12 mouse cellular contexts compared by ENCODE assay signal in the genomic region with DNA sequence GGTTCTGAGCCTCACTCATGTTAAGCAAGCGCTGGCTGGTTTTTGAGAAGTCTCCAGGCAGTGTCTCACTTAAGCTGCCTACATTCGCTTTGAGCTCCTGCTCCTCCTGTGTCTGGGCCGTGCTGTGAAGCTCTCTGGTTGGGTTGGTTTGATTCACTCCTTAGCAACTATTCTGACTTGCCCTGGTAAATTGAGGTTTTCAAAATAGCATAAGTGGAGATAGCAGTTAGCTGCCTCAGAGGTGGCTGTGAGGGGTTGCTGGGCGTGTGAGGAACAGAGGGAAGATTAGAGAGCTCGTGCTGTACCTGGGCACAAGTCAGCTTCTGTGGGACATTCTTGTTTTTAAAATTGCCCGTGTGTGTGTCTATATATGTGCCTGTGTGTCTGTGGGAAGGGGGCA. TPM values are rescaled to one million over a fixed set of nuclear protein-coding genes. Genes with fewer than 3 reads are reported as not detected.
DNase-seq lines count a peak whose midpoint lies in the region; ATAC-seq and TF ChIP-seq lines count a peak whose summit lies in the region.
"Had no signal": no experiment of that assay in that cellular context is flagged by ENCODE, and none has a peak within 500 bp of the region (broad histone marks: within the 10 kb centered on the region; RNA-seq: fewer than 3 reads in every experiment).

No protein-coding gene starts in this region.

- H3K4me3 ChIP-seq in liver, embryonic 12.5 days = no peak overlapping the region
- H3K4me3 ChIP-seq in liver, embryonic 11.5 days (ENCODE audit: low read depth, low read length) = no peak overlapping the region
- H3K4me3 ChIP-seq in MEL (ENCODE audit: control insufficient read depth in 1 of 2, insufficient read depth in 1 of 2, low read depth in 2 of 2, low read length in 2 of 2) = no peak overlapping the region
- H3K4me3 ChIP-seq: forebrain, embryonic 15.5 days; hindbrain, embryonic 12.5 days; midbrain, embryonic 10.5 days had no signal

- H3K79me2 ChIP-seq in MEL (ENCODE audit: control insufficient read depth, insufficient read depth, low read length, poor library complexity) = no peaks in the 10 kb centered on the region

- no peak for TF ChIP-seq RAD21 in MEL (IDR thresholded peaks at IDR 0.05; ENCODE audit: low read depth, low read length)

- TF ChIP-seq EP300 in MEL (IDR thresholded peaks at IDR 0.05; ENCODE audit: low read depth in 1 of 2, low read length in 2 of 2) = no peak

- H3K27ac ChIP-seq in liver, embryonic 12.5 days = no peak overlapping the region
- no peak overlapping the region for H3K27ac ChIP-seq in liver, embryonic 11.5 days (ENCODE audit: low read depth, low read length)
- peak overlapping the region; percentile 28; the same call in 1 of the 2 replicates for H3K27ac ChIP-seq in MEL (ENCODE audit: control insufficient read depth, low read depth, low read length)
- H3K27ac ChIP-seq: hindbrain, embryonic 12.5 days; midbrain, embryonic 10.5 days had no signal

- no peak overlapping the region for H3K4me2 ChIP-seq in liver, embryonic 12.5 days
- no peak overlapping the region for H3K4me2 ChIP-seq in liver, embryonic 11.5 days
- H3K4me2 ChIP-seq: forebrain, embryonic 15.5 days; hindbrain, embryonic 12.5 days had no signal

- H3K27me3 ChIP-seq in liver, embryonic 12.5 days (replicated peaks) = no peaks in the 10 kb centered on the region
- no peaks in the 10 kb centered on the region for H3K27me3 ChIP-seq in liver, embryonic 11.5 days (replicated peaks; ENCODE audit: control insufficient read depth, insufficient read depth, low read length)
- H3K27me3 ChIP-seq in MEL (ENCODE audit: control insufficient read depth in 1 of 2, insufficient read depth in 2 of 2, low read length in 2 of 2) = no peaks in the 10 kb centered on the region
- H3K27me3 ChIP-seq: forebrain, embryonic 15.5 days; hindbrain, embryonic 12.5 days had no signal

- 0 out of 2 replicates have a peak overlapping the region, but pooled peaks have one; percentile 17 for H3K9ac ChIP-seq in liver, embryonic 12.5 days
- no peak overlapping the region for H3K9ac ChIP-seq in liver, embryonic 11.5 days (ENCODE audit: low read depth, low read length)
- no peak overlapping the region for H3K9ac ChIP-seq in MEL (ENCODE audit: control insufficient read depth, low read depth, low read length, poor library complexity, severe bottlenecking)
- H3K9ac ChIP-seq: forebrain, embryonic 15.5 days; hindbrain, embryonic 12.5 days had no signal

- 76% methylated on average over 6 of the region's 6 CpGs for WGBS in liver, embryonic 12.5 days (ENCODE audit: insufficient replicate concordance)
- WGBS in liver, embryonic 11.5 days = 90% methylated on average over 6 of the region's 6 CpGs

- peaks cover 23% of the 10 kb centered on the region for H3K4me1 ChIP-seq in liver, embryonic 12.5 days
- peaks cover 3% of the 10 kb centered on the region for H3K4me1 ChIP-seq in liver, embryonic 11.5 days (replicated peaks; ENCODE audit: control insufficient read depth, insufficient read depth, low read length)
- no peaks in the 10 kb centered on the region; a peak in 2 of 4 replicates for H3K4me1 ChIP-seq in MEL (ENCODE audit: control insufficient read depth in 1 of 2, insufficient read depth in 2 of 2, low read length in 2 of 2)
- H3K4me1 ChIP-seq: hindbrain, embryonic 12.5 days; midbrain, embryonic 10.5 days had no signal

- no peaks in the 10 kb centered on the region for H3K9me3 ChIP-seq in liver, embryonic 12.5 days (replicated peaks)
- H3K9me3 ChIP-seq in liver, embryonic 11.5 days (ENCODE audit: control insufficient read depth, low read length) = no peaks in the 10 kb centered on the region
- H3K9me3 ChIP-seq in MEL (replicated peaks; ENCODE audit: insufficient read depth, low read length) = no peaks in the 10 kb centered on the region
- H3K9me3 ChIP-seq: forebrain, embryonic 15.5 days; hindbrain, embryonic 12.5 days; midbrain, embryonic 10.5 days had no signal

- no peak for TF ChIP-seq POLR2A in MEL (IDR thresholded peaks at IDR 0.05; ENCODE audit: control insufficient read depth in 1 of 2, insufficient read depth in 1 of 2, low read depth in 1 of 2, low read length in 2 of 2, poor library complexity in 1 of 2)

- ATAC-seq in liver, embryonic 12.5 days = no peak
- no peak for ATAC-seq in liver, embryonic 11.5 days (replicated peaks; ENCODE audit: low FRiP score)
- ATAC-seq in megakaryocyte, adult 5-6 weeks (ENCODE audit: poor library complexity, severe bottlenecking) = peak; percentile 9; the same call in 1 of the 2 replicates
- ATAC-seq: forebrain, embryonic 15.5 days had no signal

- H3K36me3 ChIP-seq in liver, embryonic 12.5 days = peaks cover 95% of the 10 kb centered on the region
- peaks cover 27% of the 10 kb centered on the region for H3K36me3 ChIP-seq in liver, embryonic 11.5 days (ENCODE audit: control insufficient read depth, insufficient read depth, low read length)
- peaks cover 0 to 27% of the 10 kb centered on the region in 2 experiments; a peak in 2 of 4 replicates for H3K36me3 ChIP-seq in MEL (ENCODE audit: control insufficient read depth in 1 of 2, insufficient read depth in 2 of 2, low read length in 2 of 2)

- TF ChIP-seq CTCF in MEL (IDR thresholded peaks at IDR 0.05 in 2 of 3, conservative IDR thresholded peaks at IDR 0.05 in 1 of 3; ENCODE audit: control insufficient read depth in 1 of 3, insufficient read depth in 1 of 3, low read depth in 2 of 3, low read length in 3 of 3, poor library complexity in 1 of 3, severe bottlenecking in 1 of 3) = no peak

- DNase-seq in liver, embryonic 11.5 days (ENCODE audit: low spot score) = no peak
- no peak for DNase-seq in MEL (ENCODE audit: low read depth, low spot score)
- DNase-seq in brain, adult 2 months (ENCODE audit: low read depth, low spot score) = peak; percentile 6
- no peak for DNase-seq in retina, embryonic 14.5 days (ENCODE audit: low spot score)
- DNase-seq in embryo, embryonic 10 days (ENCODE audit: low spot score) = no peak
- DNase-seq: cerebellum, adult 11 months; kidney, adult 2 months had no signal

TF ChIP-seq in MEL, 35 proteins besides CTCF, POLR2A, EP300 and RAD21:
- no peak for TF ChIP-seq MAX (IDR thresholded peaks at IDR 0.05; ENCODE audit: low read length)
- no peak for TF ChIP-seq MEF2A (IDR thresholded peaks at IDR 0.05; ENCODE audit: extremely low read depth, insufficient replicate concordance, low read depth, low read length, poor library complexity, severe bottlenecking)
- no peak for TF ChIP-seq MYC (IDR thresholded peaks at IDR 0.05; ENCODE audit: low read depth, low read length)
- TF ChIP-seq NELFE (IDR thresholded peaks at IDR 0.05; ENCODE audit: low read depth, low read length) = no peak
- TF ChIP-seq UBTF (IDR thresholded peaks at IDR 0.05; ENCODE audit: borderline replicate concordance, insufficient read depth, low read depth, low read length) = no peak
- TF ChIP-seq CHD1 (IDR thresholded peaks at IDR 0.05; ENCODE audit: low read depth, low read length) = no peak
- TF ChIP-seq CHD2 (IDR thresholded peaks at IDR 0.05; ENCODE audit: low read length) = no peak
- TF ChIP-seq RCOR1 (IDR thresholded peaks at IDR 0.05; ENCODE audit: low read depth, low read length) = no peak
- no peak for TF ChIP-seq GABPA (IDR thresholded peaks at IDR 0.05; ENCODE audit: low read depth, low read length)
- TF ChIP-seq ETS1 (IDR thresholded peaks at IDR 0.05; ENCODE audit: low read depth, low read length) = no peak
- TF ChIP-seq MYB (IDR thresholded peaks at IDR 0.05; ENCODE audit: low read depth, low read length) = no peak
- TF ChIP-seq POLR2AphosphoS5 (IDR thresholded peaks at IDR 0.05; ENCODE audit: borderline replicate concordance, low read depth, low read length) = no peak
- TF ChIP-seq TBP (IDR thresholded peaks at IDR 0.05; ENCODE audit: low read depth, low read length) = no peak
- no peak for TF ChIP-seq MAZ (IDR thresholded peaks at IDR 0.05; ENCODE audit: low read depth, low read length)
- TF ChIP-seq JUND (IDR thresholded peaks at IDR 0.05; ENCODE audit: low read depth, low read length) = no peak
- no peak for TF ChIP-seq POLR2AphosphoS2 (IDR thresholded peaks at IDR 0.05; ENCODE audit: low read length)
- no peak for TF ChIP-seq NRF1 (IDR thresholded peaks at IDR 0.05; ENCODE audit: insufficient read depth, low read depth, low read length, poor library complexity, severe bottlenecking)
TF ChIP-seq in MEL: peak in this region for 0.

RNA-seq across cellular contexts. Expression of a gene that starts 27.6 kb away (rescaled TPM):
- polyA plus RNA-seq in liver, embryonic 12.5 days (2016; fragmentation: Nextera tagmentation; extraction: Ambion mirVana) = 8.8 and 10.6 TPM in 2 replicates
- 10.6 and 11.1 TPM in 2 replicates for polyA plus RNA-seq in liver, embryonic 11.5 days (2014; fragmentation: Nextera tagmentation; extraction: Ambion mirVana)
- total RNA-seq in MEL (2012; rRNA removed) = 21.1 and 23.1 TPM in 2 replicates
- 10 to 100 TPM in 1 of 2 experiments, not detected in 1; 20.5 TPM for polyA plus RNA-seq in MEL (2012; ENCODE audit: insufficient read depth in 1 of 2, insufficient read length in 2 of 2, low read depth in 1 of 2, low replicate concordance in 2 of 2, missing spikeins in 1 of 2)
- 52.2 and 53.5 TPM in 2 replicates for total RNA-seq in megakaryocyte, adult 5-6 weeks (2015)
- 90.8 and 98.4 TPM in 2 replicates for total RNA-seq in megakaryocyte, adult 5-6 weeks (2017)
